Mouse (Mus musculus) heart, postnatal 4 days (tissue): Measurements from ENCODE around the gene Amdhd1. TPM values are rescaled to one million over a fixed set of nuclear protein-coding genes. Genes with fewer than 3 reads are reported as not detected.
A peak's percentile ranks its signal among the peaks of the same experiment; 100 is the strongest.

Source experiments
- DNase-seq: peaks from one replicate; pipeline ENCODE4 v3.0.0; 2021
- total RNA-seq, 2 experiments: library from RNA; stranded (reverse); gene quantifications; 2 replicates each; pipeline ENCODE4 v1.2.3; 2021

Gene Amdhd1
- total RNA-seq, 2 experiments from 2014 or later: 0.17 to 0.18 TPM

DNA sequence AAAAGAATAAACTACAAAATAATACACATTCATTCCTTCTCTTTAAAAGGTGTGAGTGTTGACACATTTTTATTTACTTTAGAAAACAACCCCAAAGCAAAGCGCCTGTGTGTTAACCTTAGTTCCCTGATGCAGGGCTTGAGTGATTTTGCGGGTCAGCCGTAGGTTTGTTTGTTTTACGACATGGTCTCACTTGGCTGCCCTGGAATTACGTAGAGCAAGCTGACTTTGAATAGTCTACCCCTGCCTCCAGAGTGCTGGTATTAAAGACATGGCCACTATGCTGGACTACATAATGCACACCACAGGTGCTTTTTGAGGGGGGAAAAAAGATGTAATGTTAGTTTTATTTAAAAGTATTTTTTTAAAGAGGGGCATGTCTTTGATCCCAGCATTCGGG, 1.0 kb downstream of the Amdhd1 start:
- no peak for DNase-seq

DNA sequence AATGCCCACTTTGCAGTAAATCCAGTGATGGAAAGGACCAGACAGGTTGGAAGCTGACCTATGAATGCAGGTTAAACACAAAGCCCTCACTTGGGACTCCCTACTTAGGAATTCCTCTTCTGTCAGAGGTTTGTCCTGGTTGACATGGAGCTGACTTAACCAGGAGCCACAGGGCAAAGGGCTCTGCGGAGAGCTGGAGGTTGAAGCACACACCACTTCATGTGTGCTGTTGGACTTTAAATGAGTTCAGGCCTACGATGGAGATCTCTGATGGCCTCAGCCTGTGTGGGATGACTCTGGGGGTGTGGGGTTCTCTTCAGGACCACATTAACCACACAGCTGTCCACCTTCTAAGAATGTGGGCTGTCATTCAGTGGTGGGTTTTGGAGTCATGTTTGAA, 1.5 kb downstream of the Amdhd1 start:
- DNase-seq: no peak

DNA sequence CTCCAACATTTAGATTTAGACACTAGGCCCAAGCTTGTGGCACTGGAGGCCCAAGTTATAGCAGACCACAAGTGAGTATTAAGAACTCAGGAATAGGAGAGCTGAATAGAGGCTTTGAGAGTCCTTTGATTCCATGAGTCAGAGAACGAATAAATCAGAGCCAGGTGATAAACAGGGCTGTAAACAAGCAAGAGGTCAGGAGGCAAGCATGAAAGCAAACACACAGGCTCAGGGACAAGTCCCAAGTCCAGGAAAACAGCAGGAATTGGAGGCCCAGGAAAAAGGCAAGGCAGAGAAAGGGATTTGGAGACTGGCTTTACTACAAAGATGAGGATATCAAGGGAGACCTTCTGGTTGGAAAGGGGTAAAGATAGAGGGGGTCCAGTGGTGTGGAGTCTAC, 14.5 kb downstream of the Amdhd1 start:
- DNase-seq: no peak

DNA sequence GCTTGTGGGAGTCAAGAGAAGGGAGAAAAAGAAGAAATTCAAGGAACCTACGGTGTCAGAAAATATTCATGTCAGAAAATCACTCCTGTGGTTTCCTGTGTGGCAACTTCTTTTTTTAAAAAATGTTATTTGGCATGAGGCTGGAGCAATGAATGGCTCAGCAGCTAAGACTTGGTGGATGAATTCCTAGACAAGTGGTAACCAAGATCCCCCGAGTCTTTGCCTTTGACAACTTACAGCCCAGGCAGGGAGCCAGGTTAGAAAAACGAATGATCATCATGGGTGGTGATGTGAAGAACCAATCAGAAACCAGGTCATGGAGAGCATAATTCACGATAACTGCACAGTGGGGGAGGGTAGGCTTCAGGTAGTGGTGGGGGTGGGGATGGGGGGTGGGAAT, 18.8 kb downstream of the Amdhd1 start:
- no peak for DNase-seq

DNA sequence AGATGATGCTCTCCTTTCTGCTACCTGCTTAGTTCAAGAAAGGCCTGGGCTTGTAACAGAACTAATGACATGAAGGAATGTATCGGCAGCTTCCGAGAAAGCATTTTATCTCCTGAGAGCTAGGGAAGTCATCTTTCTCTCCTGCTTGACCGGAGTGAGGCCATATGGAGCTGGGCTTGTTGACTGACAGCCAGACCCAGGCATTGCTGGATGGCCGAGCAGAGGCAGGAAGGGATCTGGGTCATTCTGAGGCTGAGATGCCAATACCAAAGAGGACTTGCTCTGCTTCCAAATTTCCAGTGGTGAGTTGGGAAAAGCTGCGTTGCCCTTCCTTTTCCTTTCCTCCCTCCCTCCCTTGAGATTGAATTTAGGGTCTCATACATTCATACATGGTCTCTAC, 20.1 kb downstream of the Amdhd1 start:
- no peak for DNase-seq

DNA sequence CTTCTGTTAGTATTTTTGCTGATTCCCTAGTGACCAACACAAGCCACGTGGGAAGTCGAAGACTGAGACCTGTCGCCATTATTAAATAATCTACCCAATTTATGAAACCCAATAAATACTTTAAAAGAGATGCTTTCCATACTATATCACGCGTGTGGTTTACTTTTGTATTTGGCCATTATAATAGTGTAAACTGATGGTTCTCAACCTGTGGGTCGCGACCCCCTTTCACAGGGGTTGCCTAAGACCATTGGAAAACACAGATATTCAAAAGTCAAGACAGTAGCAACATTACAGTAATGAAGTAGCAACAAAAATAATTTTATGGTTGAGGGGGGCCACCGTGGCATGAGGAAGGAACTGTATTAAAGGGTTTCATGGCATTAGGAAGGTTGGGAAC, 20.7 kb downstream of the Amdhd1 start:
- no peak for DNase-seq

DNA sequence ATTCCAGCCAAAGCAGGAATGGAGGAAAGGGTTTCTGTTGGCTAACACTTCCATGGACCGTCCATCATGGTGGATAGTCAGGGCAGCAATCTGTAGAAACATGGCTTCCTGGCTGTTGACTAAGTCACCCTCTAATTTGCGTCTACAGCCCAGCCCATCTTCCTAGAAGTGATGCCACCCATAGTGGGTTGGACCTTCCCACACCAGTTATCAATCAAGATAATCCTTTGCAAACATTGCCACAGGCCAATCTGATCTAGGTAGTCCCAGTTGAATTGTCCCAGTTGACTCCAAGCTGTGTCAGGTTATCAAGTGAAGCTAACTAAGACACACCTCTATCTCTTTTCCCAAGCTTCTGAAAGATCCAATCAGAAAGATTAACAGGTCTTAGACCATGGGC, 21.2 kb downstream of the Amdhd1 start:
- no peak for DNase-seq

DNA sequence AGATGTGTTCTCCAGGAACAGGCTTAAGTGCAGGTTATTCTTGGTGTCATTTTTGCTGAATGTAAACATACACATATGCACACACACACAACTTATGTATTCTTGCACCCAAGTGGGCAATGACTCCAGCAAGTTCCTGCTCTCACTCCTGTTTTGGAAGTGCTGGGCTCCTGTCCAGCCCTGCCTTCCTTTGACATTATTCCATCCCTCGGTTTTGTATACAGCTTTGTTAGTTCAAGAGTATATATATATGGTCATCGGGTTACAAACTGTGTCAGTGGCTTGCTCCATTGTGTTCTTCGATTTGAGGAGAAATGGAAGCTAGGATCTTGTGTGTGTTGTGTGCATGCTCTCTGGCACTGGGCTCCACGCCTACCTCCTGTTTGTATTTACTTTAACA, 21.6 kb downstream of the Amdhd1 start:
- DNase-seq: no peak

DNA sequence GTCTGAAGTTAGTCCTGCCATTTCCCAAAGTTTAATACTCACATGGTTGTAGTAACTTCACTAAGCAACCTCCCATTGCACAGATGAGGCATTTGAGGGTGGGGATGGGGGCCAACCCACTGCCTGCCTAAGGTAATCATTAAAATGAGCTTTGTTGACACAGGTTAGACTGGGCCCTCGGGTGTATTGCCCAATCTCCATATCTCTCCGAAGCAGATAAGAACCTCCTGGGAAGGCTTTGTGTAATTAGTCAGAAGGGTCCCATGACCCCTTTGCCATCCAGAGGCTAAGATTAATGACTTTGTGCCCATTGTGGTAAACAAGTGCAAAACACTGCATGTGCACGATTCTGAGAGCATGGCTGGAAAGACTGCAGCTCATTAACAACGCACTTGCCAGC, 22.1 kb downstream of the Amdhd1 start:
- DNase-seq: no peak

DNA sequence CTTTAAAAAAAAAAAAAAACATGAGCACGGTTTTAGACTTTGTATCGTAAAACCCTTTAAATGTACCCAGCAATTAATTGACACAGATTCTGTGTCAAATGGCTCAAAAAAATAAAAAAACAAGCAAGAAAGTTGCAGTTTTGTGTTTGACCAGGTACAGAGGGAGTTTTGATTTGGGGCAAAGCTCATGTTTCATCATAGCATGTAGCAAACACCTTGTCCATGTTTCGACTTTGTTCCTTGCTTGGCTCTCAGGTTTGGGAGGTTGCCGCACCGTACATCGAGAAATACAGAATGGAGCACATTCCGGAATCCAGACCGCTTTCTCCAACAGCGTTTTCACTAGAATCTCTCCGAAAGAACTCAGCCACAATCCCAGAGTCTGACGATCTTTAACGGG, 23.9 kb downstream of the Amdhd1 start:
- no peak for DNase-seq

DNA sequence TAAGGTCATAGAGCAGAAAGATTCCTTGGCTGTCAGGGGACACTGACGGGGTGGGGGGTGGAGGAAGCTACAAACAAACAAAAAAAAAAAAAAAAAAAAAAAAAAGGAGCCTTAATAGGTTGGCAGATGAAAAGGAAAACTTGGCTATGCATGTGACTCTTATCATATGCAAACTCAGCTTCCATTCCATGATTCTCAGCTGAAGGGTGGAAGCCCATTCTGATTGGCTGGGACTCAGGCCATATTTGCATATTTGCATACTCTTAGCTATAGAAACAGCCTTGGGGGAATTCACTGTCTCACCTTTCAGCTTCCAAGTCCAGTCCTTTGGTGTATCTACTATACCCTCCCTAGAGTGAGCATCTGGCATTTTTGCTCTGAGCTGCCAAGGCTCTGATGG, 24.4 kb downstream of the Amdhd1 start:
- DNase-seq: no peak

DNA sequence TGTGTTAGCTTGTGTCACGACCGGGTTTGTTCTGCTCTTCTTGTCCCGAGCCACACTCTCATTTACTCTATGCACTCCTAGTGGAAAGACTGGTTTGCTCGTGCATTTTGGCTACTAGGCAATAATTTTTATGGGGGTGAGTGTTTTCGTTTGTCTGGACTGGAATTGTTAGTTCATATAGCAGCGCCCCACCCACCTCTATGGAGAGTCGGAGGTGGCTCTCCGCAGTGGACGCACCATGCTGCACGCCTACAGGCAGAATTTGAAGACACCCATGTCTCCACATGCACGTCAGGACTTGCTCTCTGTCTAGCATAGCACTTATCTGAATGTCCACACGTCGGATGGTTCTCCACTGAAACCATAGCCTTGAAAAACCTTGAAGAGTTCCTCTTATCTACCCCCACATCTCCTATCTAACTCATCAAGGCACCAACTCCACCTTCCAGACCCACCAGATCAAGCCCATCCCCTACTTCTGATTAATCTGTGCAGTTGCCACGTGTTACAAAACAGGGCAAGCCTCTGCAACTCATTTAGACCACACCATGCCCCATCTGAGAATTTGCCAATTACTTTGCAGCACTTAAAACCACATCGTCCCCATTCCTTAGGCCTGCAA, 30.2 kb downstream of the Amdhd1 start:
- no peak for DNase-seq

DNA sequence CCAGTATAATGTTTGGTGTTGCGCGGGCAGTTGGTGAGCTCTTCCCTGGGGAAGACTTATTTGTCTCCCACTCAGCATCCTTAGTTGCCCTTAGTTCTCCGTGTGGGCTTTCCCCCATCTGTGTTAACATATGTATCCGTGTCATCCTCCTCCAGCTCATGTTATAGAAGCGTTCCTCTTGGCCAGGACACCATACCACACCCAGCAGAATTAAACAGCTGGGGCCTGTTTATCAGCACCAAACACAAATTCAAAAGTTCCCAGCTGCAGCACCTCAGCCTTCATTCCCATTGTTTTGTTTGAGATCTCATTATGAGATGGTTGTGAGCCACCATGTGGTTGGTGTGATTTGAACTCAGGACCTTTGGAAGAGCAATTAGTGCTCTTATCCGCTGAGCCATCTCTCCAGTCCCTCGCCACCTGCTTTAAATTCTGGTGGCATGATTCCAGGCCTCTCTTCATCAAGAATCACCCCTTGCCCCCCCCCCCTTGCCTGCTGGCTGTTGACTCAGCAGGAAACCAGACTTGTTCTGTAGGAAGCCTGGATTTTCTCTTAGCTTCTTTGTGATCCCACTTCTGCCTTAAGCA, 31.4 kb downstream of the Amdhd1 start:
- no peak for DNase-seq

DNA sequence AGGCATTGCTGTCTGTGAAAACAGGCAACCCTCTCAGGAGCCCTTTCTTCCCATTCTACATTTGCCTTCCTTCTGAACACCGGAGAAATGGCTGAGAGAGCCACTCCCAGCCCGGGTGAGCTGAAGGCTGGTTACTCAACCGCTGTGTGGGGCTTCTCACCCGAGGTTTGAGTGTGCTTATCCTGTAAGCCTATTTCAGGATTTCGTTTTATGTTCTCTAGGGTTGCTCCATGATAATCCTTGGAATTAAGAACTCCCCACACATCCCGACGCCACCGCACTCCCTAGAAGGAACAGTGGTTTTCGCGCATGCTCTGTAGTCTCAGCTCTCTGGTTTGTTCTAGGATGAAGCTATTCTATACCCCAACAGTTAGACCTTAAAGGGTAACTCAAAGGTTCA, 38.5 kb downstream of the Amdhd1 start:
- DNase-seq: no peak

DNA sequence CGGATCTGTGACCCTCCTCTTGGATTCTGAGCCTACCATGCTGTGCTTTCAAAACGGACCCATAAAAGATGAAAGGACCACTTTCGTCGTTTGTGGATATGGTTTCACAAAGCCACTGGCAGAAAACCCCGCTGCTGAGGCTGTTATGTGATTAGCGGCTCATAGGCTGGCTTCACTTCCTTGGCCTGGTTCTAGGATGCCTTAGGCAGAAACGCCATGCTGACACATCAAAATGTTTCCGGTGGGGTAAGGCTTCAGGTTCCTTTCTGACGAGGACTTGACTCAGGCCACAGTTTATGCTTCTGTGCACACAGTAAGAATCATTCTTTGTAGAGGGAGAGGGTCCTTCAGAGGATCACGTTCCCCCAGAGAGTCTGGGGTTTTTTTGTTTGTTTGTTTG, 39.0 kb downstream of the Amdhd1 start:
- no peak for DNase-seq

DNA sequence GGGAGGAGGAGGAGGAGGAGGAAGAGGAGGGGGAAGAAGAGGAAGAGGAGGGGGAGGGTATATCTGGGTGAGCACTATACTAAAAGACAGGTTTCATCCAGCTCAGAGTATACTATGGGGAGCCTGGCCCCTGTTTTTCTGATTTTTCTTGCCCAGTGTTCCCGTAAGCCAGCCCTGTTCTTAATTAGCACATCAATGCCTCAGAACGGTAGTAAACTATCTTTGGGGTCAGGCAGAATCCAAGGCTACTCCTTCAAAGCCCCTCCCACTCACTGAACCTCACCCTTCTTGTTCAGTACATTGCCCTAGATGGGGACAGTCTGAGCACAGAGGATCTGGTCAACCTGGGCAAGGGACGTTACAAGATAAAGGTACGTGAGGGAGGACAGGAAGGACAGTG, 49.4 kb downstream of the Amdhd1 start:
- no peak for DNase-seq

DNA sequence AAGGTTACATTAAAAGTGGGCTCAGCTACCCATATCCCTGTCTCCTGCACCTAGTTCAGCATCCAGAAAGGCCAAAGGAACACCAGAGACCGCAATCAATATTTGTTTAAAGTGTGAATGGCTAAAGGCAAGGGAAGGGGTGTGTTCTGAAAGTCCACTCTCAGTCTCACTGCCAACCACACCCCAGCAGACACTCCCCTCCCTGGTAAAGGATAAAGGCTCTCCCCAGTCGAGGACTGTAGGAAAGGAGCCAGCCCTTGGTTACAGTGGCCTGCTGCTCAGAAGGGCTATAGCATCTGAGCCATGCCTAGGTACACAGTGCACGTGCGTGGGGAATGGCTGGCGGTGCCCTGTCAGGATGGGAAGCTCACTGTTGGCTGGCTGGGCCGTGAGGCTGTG, 51.0 kb downstream of the Amdhd1 start:
- DNase-seq: no peak

DNA sequence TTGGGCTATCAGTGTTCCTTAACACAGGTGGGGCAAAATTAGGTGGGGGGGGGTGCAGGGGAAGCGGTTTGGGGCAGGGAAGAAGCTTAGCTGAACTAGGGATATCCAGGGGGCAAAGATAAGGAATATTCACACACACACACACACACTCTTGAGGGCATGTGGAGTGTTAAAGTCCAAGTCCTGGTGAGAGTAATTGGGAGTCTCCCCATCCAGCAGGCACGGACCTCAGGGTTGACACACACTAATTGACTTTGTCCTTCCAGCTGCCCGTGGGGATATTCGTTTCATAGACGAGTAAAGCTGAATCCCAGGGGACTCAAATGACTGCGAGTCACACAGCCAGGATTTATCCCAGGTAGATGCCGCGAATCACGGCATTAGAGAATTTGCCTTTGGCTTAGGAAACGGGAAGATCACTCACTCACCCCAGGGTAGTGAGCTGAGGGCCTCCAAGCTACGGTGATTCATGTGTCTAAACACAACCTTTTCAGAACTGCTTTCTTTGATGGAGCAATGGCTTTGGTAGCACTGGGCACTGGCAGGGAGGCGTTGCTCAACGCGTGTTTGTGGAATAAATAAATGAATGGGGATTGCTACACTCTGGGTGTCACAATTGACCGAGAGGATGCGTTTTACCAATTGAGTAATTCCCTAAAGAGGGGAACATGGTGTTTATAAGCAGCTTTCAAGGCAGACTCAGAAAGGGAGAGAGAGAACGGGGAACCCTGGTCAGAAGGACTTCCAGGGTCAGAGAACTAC, 51.6 kb downstream of the Amdhd1 start, which contains the start of gene Hal:
TSS of gene Hal (plus strand) at position 703 of the 762 bp plus-strand sequence.
- DNase-seq: no peak

DNA sequence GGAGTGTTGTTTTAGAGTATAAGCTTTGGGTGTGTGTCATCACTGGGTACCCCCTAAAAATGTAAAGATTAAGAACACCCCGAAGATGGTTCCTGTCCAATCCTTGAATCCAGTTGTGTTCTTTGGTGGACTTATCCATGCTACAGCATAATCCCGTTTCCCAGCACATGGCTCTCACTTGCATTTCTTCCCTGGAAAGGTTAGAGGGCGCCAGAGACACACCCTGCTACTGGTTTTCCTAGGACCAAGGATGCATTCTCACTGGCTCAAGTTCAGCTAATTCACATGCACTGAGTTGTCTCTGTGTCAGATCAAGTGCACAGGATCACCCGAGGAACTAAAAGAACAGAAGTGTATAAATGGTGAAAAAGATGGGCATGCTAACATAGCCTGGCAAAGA, 53.2 kb downstream of the Amdhd1 start:
- DNase-seq: peak; percentile 38

DNA sequence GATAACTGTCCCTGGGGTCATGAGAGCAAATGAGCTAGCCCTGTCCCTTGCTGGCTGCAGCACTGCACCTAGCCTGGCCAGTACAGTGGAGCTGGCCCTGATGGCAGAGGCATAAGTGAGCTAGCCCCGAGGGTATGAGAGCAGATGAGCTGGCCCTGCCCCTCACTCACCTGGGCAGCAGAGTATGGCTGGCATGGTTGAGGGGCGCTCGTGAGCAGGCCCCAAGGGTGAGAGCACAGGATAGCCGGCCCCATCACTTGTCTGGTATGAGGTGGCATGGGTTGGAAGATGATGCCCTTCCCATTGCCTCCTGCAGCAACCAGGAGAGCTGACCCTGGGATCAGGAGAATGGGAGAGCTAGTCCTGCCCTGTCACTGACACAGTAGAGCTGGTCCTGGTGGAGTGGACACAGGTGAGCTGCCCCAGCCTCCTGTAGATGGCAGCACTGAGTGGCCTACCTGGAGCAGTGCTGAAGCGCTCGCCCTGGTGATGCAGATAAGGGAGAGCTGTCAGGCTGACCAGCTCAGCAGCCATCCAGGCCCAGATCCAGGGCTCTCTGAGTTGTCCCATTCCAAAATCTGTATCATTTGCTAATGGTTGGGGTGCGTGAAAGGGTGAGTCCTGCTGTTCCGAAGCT, 54.7 kb downstream of the Amdhd1 start:
- DNase-seq: peak; percentile 41

DNA sequence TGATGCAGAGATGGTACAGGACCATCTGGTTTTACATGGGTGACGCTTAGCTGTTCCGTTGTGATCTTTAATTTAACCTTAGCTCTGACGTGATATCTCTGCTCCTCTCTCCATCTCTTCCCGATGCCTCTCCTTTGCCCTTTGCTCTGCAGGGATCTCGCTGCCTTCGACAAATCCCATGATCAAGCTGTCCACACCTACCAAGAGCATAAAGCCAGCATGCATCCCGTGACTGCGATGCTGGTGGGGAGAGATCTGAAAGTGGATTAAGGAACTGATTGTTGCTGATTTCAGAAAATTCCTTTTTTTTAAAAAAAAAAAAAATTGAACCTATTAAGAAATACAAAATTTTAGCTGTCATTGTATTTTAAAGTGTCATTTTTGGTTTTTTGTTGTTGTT, 55.3 kb downstream of the Amdhd1 start:
- DNase-seq: no peak
